Mouse (Mus musculus) embryonic facial prominence, embryonic 14.5 days (tissue): Measurements from ENCODE around the gene Atg2b. TPM values are rescaled to one million over a fixed set of nuclear protein-coding genes. Genes with fewer than 3 reads are reported as not detected.

ENCODE experiments used
- ATAC-seq: fragments of 200-750 bp; cut with Nextera tagmentation; 2 replicates; pipeline ENCODE4 v1.8.0; 2017; ENCODE audit warnings: low read depth, moderate number of reproducible peaks, moderate TSS enrichment
- DNase-seq: peaks from one replicate; pipeline ENCODE4 v3.0.0-alpha.2; 2015; ENCODE audit warnings: low spot score
- H3K27ac ChIP-seq: fragments of 300-500 bp; sonication (generic); replicated peaks from 2 replicates; pipeline ENCODE4 v1.5.1; 2014; ENCODE audit warnings: low read depth, mild to moderate bottlenecking, low read length, moderate library complexity
- H3K27me3 ChIP-seq: fragments of 300-500 bp; sonication (generic); replicated peaks from 2 replicates; pipeline ENCODE4 v1.6.1; 2014; ENCODE audit warnings: low read length; ENCODE audit not compliant: control insufficient read depth, insufficient read depth
- H3K36me3 ChIP-seq: fragments of 300-500 bp; sonication (generic); 2 replicates; pipeline ENCODE4 v1.6.1; 2014; ENCODE audit warnings: low read length, mixed read lengths; ENCODE audit not compliant: control insufficient read depth, insufficient read depth
- H3K4me1 ChIP-seq: fragments of 300-500 bp; sonication (generic); 2 replicates; pipeline ENCODE4 v1.6.1; 2014; ENCODE audit warnings: antibody characterized with exemption, low read length; ENCODE audit not compliant: control insufficient read depth, insufficient read depth
- H3K4me2 ChIP-seq: fragments of 300-500 bp; sonication (generic); 2 replicates; pipeline ENCODE4 v1.6.1; 2014; ENCODE audit warnings: low read depth, mild to moderate bottlenecking, low read length, moderate library complexity, mixed read lengths
- H3K4me3 ChIP-seq: fragments of 300-500 bp; sonication (generic); 2 replicates; pipeline ENCODE4 v1.5.1; 2014; ENCODE audit warnings: low read depth, mild to moderate bottlenecking, low read length
- H3K9ac ChIP-seq: fragments of 300-500 bp; sonication (generic); 2 replicates; pipeline ENCODE4 v1.6.1; 2014; ENCODE audit warnings: low read depth, mild to moderate bottlenecking, low read length, moderate library complexity, mixed read lengths
- H3K9me3 ChIP-seq: fragments of 300-500 bp; sonication (generic); 2 replicates; pipeline ENCODE4 v1.6.1; 2016; ENCODE audit warnings: low read length; ENCODE audit not compliant: control insufficient read depth
- WGBS: fragments of 180-500 bp; shearing (Covaris S2); extraction: QIAGEN DNeasy Blood & Tissue Kit; methylation state at CpG from one replicate; pipeline ENCODE4 v1.1.7; 2014; 5-methylcytosine and 5-hydroxymethylcytosine counted together
- polyA plus RNA-seq: library from polyadenylated mRNA; unstranded; fragments of >200 nt; fragmentation: Nextera tagmentation; extraction: Ambion mirVana; gene quantifications from 2 replicates; pipeline ENCODE4 v1.2.1, GENCODE M21; 2014

Atg2b gene
- polyA plus RNA-seq, 1 experiment from 2014 or later, result 17.5 TPM

GRCm38 (mm10) chr12:105689435-105689834 is 4.4 kb upstream of the Atg2b start:
- 92% methylated on average over 13 of the region's 13 CpGs for WGBS
- Histone ChIP-seq H3K27ac (no peak overlapping the region), H3K4me3 (no peak overlapping the region), H3K9ac (no peak overlapping the region), H3K4me2 (no peak overlapping the region), H3K4me1 (peaks cover 6% of the 10 kb centered on the region), H3K9me3 (no peaks in the 10 kb centered on the region), H3K36me3 (peaks cover 34% of the 10 kb centered on the region), H3K27me3 (no peaks in the 10 kb centered on the region)
- DNase-seq, result no peak
- ATAC-seq, result no peak

DNA sequence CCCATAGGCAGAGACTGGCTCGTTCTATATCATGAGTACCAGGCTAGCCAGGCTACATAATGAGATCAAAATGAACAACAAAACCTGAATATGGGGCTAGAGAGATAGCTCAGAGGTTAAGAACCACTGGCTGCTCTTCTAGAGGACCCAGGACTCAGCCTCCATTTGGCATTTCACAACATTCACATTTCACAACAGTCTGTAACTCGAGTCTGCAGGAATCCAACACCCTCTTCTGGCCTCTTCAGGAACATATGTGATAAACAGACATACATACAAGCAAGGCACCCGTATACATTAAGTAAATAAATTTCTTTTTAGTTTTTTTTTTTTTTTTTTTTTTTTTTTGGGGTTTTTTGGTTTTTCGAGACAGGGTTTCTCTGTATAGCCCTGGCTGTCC is 3.5 kb upstream of the Atg2b start:
- 88% methylated on average over 4 of the region's 4 CpGs for WGBS
- DNase-seq, result no peak
- Histone ChIP-seq H3K4me3 (no peak overlapping the region), H3K36me3 (peaks cover 32% of the 10 kb centered on the region), H3K9ac (no peak overlapping the region), H3K4me2 (no peak overlapping the region), H3K4me1 (peaks cover 10% of the 10 kb centered on the region), H3K9me3 (no peaks in the 10 kb centered on the region), H3K27ac (no peak overlapping the region), H3K27me3 (no peaks in the 10 kb centered on the region)
- ATAC-seq, result no peak

GRCm38 (mm10) chr12:105687416-105687815 is 2.4 kb upstream of the Atg2b start:
- Histone ChIP-seq H3K4me3 (no peak overlapping the region), H3K4me2 (no peak overlapping the region), H3K27ac (no peak overlapping the region), H3K9me3 (no peaks in the 10 kb centered on the region), H3K4me1 (peaks cover 15% of the 10 kb centered on the region), H3K27me3 (no peaks in the 10 kb centered on the region), H3K36me3 (peaks cover 23% of the 10 kb centered on the region), H3K9ac (no peak overlapping the region)
- DNase-seq (no peak), ATAC-seq (no peak)
- 88% methylated on average over 4 of the region's 4 CpGs for WGBS

DNA sequence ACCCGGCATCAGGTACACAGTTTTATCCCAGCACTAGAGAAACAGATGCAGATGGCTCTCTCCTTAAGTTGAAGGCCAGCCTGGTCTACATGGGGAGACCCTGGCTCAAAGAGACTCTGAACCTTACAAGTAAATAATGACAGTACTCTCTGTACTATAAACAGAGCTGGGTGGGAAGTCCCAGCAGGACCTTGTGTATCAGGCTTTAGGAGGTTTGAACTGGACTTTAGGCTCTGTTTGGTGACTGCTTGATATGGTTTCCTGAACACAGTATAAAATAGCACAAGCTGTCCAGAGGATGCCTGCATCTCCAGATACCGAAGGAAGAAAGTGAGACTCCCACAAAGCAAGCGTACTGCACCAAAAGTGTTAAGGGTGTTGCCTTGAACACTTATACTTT is 1.8 kb upstream of the Atg2b start:
- 85% methylated on average over 3 of the region's 3 CpGs for WGBS
- Histone ChIP-seq H3K4me2 (no peak overlapping the region), H3K9me3 (no peaks in the 10 kb centered on the region), H3K27ac (no peak overlapping the region), H3K4me1 (peaks cover 19% of the 10 kb centered on the region), H3K4me3 (no peak overlapping the region), H3K9ac (no peak overlapping the region), H3K27me3 (no peaks in the 10 kb centered on the region), H3K36me3 (peaks cover 18% of the 10 kb centered on the region)
- no peak for DNase-seq
- no peak for ATAC-seq

- H3K9me3 ChIP-seq, result no peaks in the 10 kb centered on the region
- H3K4me3 ChIP-seq, result peak within 1 kb of the TSS; percentile 96
- H3K9ac ChIP-seq, result peak within 1 kb of the TSS; percentile 91
- ATAC-seq, result peak; percentile 51
- H3K4me1 ChIP-seq, result peaks cover 19% of the 10 kb centered on the region
- peak within 1 kb of the TSS; percentile 89 for H3K4me2 ChIP-seq
- peak within 1 kb of the TSS; percentile 92 for H3K27ac ChIP-seq
- peaks cover 2% of the 10 kb centered on the region for H3K36me3 ChIP-seq
- DNase-seq, result peak; percentile 65
- WGBS, result under 1% methylated on average over 31 of the region's 41 CpGs
- H3K27me3 ChIP-seq, result no peaks in the 10 kb centered on the region
These were observed 794 bp downstream of the Atg2b start, which contains the start of gene Gskip for GRCm38 (mm10) chr12:105683933-105684901. Gene Gskip (plus strand): TSS chr12:105684829.

GRCm38 (mm10) chr12:105678762-105679161 is 6.2 kb downstream of the Atg2b start:
- ATAC-seq, result no peak
- H3K9ac ChIP-seq, result no peak overlapping the region
- H3K4me3 ChIP-seq, result no peak overlapping the region
- no peaks in the 10 kb centered on the region for H3K27me3 ChIP-seq
- peaks cover 11% of the 10 kb centered on the region for H3K4me1 ChIP-seq
- no peak overlapping the region for H3K27ac ChIP-seq
- WGBS, result 88% methylated on average over 3 of the region's 3 CpGs
- no peak overlapping the region for H3K4me2 ChIP-seq
- H3K36me3 ChIP-seq, result peaks cover 16% of the 10 kb centered on the region
- H3K9me3 ChIP-seq, result no peaks in the 10 kb centered on the region
- no peak for DNase-seq

DNA sequence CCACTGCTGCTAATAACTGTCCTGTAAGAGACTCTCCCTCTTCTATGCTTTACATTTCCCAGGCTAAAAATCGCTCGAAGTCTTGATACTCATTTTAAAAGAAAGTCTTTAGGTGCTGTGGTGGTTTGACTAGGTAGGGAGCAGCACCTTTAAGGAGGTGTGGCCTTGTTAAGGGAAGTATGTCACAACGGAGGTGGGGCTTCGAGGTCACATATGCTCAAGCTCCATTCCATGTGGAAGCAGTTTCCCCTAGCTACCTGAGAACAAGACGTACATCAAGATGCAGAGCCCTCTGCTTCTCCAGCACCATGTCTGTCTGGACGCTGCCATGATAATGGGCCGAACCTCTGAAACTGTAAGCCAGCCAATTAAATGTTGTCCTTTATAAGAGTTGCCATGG is 6.8 kb downstream of the Atg2b start:
- Histone ChIP-seq H3K27me3 (no peaks in the 10 kb centered on the region), H3K27ac (no peak overlapping the region), H3K4me3 (no peak overlapping the region), H3K4me1 (peaks cover 5% of the 10 kb centered on the region; the same call in 1 of the 2 replicates), H3K4me2 (no peak overlapping the region), H3K9me3 (no peaks in the 10 kb centered on the region), H3K36me3 (peaks cover 22% of the 10 kb centered on the region), H3K9ac (no peak overlapping the region)
- DNase-seq, result no peak
- WGBS, result 79% methylated on average over 7 of the region's 7 CpGs
- no peak for ATAC-seq

GRCm38 (mm10) chr12:105676274-105676673 is 8.7 kb downstream of the Atg2b start:
- no peak overlapping the region for H3K9ac ChIP-seq
- H3K36me3 ChIP-seq, result peaks cover 32% of the 10 kb centered on the region
- 94% methylated on average over 8 of the region's 8 CpGs for WGBS
- no peaks in the 10 kb centered on the region for H3K9me3 ChIP-seq
- H3K4me3 ChIP-seq, result no peak overlapping the region
- ATAC-seq (no peak), DNase-seq (no peak)
- H3K4me2 ChIP-seq, result no peak overlapping the region
- no peaks in the 10 kb centered on the region for H3K4me1 ChIP-seq
- H3K27ac ChIP-seq, result no peak overlapping the region
- H3K27me3 ChIP-seq, result no peaks in the 10 kb centered on the region

DNA sequence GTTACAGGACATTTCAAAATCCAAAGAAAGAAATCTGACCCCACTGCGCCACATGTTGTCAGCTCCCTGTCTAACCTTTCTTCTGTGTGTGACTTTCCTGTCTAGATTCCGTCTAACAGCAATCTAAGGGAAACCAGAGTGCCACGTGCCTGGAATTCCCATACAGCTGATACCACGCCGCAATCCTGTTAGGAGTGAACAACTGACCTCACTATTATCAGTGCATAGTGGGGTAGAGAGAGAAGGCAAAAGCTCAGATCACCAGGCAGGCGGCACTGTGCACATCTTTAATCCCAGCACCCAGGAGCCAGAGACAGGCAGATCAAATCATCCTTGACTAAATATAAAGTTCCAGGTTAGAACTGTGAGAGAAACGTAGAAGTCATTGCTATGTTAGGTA is 29.2 kb downstream of the Atg2b start:
- H3K9ac ChIP-seq, result no peak overlapping the region
- DNase-seq, result no peak
- H3K4me2 ChIP-seq, result no peak overlapping the region
- WGBS, result 87% methylated on average over 7 of the region's 7 CpGs
- H3K27ac ChIP-seq, result no peak overlapping the region
- no peaks in the 10 kb centered on the region for H3K9me3 ChIP-seq
- no peaks in the 10 kb centered on the region for H3K27me3 ChIP-seq
- H3K4me3 ChIP-seq, result no peak overlapping the region
- no peaks in the 10 kb centered on the region for H3K4me1 ChIP-seq
- no peak for ATAC-seq
- peaks cover 95% of the 10 kb centered on the region for H3K36me3 ChIP-seq
